Mouse (Mus musculus): ENCODE results near the gene Gnat2.

- peak; percentile 40; the same call in 1 of the 2 replicates for TF ChIP-seq POLR2A (IDR thresholded peaks at IDR 0.05; ENCODE audit: control insufficient read depth, extremely low read depth, insufficient read depth, low read length, poor library complexity)
- TF ChIP-seq CTCF (IDR thresholded peaks at IDR 0.05; ENCODE audit: borderline replicate concordance, control insufficient read depth, extremely low read depth, insufficient read depth, low read length, poor library complexity): no peak
These were observed 7.3 kb upstream of the Gnat2 start for GRCm38 (mm10) chr3:108085281-108085720.
